Mouse (Mus musculus) liver, adult 2 months (tissue): ENCODE data around the gene Ahcy.
"Not testable (repeated sequence)": the region's sequence is repeated elsewhere in the genome, so short reads cannot be mapped to it uniquely, and the experiment has no call there.

ENCODE experiments used
- CTCF ChIP-seq: fragments of 200-500 bp; IDR thresholded peaks from 2 replicates; pipeline ENCODE4 v1.5.1; 2011; ENCODE audit warnings: low read depth, low read length, control low read depth
- POLR2A ChIP-seq: fragments of 200-500 bp; IDR thresholded peaks from 2 replicates; pipeline ENCODE4 v1.6.1; 2011; ENCODE audit warnings: low read length, control low read depth; ENCODE audit not compliant: insufficient read depth; ENCODE audit errors: extremely low read depth

DNA sequence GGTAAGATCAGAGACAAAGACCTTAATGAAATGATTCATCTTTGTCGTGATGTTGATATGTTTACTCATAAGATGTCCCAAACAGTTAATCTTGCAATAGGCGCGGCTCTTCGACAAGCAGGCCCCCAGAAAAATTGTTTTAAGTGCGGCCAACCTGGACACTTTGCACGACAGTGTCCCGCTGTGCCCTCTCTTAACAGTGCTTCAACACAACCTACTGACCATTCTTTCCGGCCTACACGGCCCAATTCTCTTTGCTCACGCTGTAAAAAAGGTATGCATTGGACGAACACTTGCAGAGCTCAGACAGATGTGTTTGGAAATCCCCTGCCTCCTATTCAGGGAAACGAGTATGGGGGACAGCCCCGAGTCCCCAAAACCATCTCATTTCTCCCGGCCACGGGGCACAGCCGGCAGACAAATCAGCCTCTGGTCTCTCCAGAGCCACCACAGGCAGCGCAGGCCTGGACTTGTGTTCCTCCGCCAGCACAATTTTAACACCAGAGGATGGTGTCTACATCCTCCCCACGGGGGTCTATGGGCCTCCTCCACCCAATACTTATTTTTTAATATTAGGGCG is 54.0 kb downstream of the Ahcy start:
- not testable (repeated sequence) for TF ChIP-seq CTCF, POLR2A
